Comparison of ENCODE assay signal across 8 mouse cellular contexts in the genomic region with DNA sequence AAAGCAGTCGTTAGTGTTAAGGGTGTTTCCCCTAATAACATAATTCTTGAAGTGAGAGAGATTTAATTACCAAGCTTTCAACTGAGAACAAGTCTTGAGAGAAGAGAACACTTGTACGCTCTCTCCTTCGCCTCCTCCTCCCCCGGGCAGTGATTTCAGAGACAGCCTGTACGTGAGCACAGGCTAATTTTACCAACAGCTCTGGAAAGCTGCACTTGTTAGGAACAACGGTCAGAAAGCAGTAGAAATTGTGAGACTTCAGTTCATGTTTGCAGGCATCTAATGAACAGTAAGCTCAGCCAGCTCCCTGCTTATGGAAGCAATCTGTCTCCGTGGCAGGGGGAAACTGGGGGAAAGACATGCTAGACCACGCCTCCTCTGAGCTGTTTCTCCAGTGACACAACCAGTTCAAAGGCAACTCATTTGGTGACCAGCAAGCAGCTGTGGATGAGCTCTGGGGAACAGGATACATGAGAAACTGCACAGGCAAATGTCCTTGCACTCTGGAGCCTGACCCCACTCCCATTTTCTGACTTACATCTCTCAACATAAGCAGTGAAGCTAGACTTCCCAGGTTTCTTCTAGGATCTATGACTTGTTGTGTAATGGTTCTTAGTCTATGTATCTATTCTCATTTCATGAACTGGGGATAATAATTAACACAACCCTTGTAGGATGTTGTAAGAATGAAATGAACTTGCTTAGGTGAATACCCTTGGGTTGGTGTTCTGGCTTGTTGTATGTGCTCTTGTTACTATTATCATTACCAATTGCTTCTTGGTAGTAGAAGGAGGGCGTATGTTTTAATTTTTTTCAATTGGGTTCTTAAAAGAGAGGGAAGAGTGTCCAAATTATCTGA.
DNase-seq lines count a peak whose midpoint lies in the region; ATAC-seq lines count a peak whose summit lies in the region.

No protein-coding gene starts in this region.

- ATAC-seq in embryonic facial prominence, embryonic 13.5 days (ENCODE audit: insufficient number of reproducible peaks, insufficient read depth, low FRiP score, low TSS enrichment, low read depth) = no peak
- no peak for ATAC-seq in midbrain, embryonic 13.5 days

- DNase-seq in left cerebral cortex, adult 11 months (ENCODE audit: low spot score) = peak; percentile 70
- DNase-seq in left cerebral cortex, postnatal 4 days = no peak
- peak; percentile 33 for DNase-seq in kidney, postnatal 10 days
- peak; percentile 40 to 53 for DNase-seq in lung, postnatal 4 days
- DNase-seq in midbrain, embryonic 10.5 days (ENCODE audit: low spot score) = no peak
- DNase-seq in c-Kit-positive CD71-positive TER-119-positive erythroid progenitor cells, embryonic 14.5 days (ENCODE audit: low spot score) = no peak

- H3K36me3 ChIP-seq in embryonic facial prominence, embryonic 13.5 days = no peaks in the 10 kb centered on the region
- no peaks in the 10 kb centered on the region for H3K36me3 ChIP-seq in midbrain, embryonic 10.5 days
- no peaks in the 10 kb centered on the region for H3K36me3 ChIP-seq in midbrain, embryonic 13.5 days

- intact Hi-C loops in left cerebral cortex, postnatal 4 days (cut with DNase I) = loop anchor here (10.0 kb wide), 1 partner anchor 274 kb away; no protein-coding TSS in a partner anchor

- H3K9me3 ChIP-seq in embryonic facial prominence, embryonic 13.5 days = no peaks in the 10 kb centered on the region
- no peaks in the 10 kb centered on the region for H3K9me3 ChIP-seq in midbrain, embryonic 10.5 days (replicated peaks)
- H3K9me3 ChIP-seq in midbrain, embryonic 13.5 days = no peaks in the 10 kb centered on the region

- H3K4me1 ChIP-seq in embryonic facial prominence, embryonic 13.5 days = peaks cover 20% of the 10 kb centered on the region
- peaks cover 30% of the 10 kb centered on the region for H3K4me1 ChIP-seq in midbrain, embryonic 10.5 days
- peaks cover 18% of the 10 kb centered on the region for H3K4me1 ChIP-seq in midbrain, embryonic 13.5 days (replicated peaks)

- H3K4me2 ChIP-seq in embryonic facial prominence, embryonic 13.5 days = no peak overlapping the region
- H3K4me2 ChIP-seq in midbrain, embryonic 13.5 days (replicated peaks) = no peak overlapping the region

- no peak overlapping the region for H3K9ac ChIP-seq in embryonic facial prominence, embryonic 13.5 days
- H3K9ac ChIP-seq in midbrain, embryonic 13.5 days (replicated peaks) = no peak overlapping the region

- H3K27me3 ChIP-seq in embryonic facial prominence, embryonic 13.5 days = no peaks in the 10 kb centered on the region
- peaks cover 33% of the 10 kb centered on the region for H3K27me3 ChIP-seq in midbrain, embryonic 10.5 days (ENCODE audit: low read depth, poor library complexity, severe bottlenecking)
- peaks cover 7% of the 10 kb centered on the region; the same call in 1 of the 2 replicates for H3K27me3 ChIP-seq in midbrain, embryonic 13.5 days

- peak overlapping the region; percentile 51; the same call in 1 of the 2 replicates for H3K27ac ChIP-seq in embryonic facial prominence, embryonic 13.5 days
- no peak overlapping the region for H3K27ac ChIP-seq in midbrain, embryonic 10.5 days (replicated peaks)
- no peak overlapping the region for H3K27ac ChIP-seq in midbrain, embryonic 13.5 days

- 38% methylated on average over 9 of the region's 9 CpGs for WGBS in embryonic facial prominence, embryonic 13.5 days
- 71% methylated on average over 9 of the region's 9 CpGs for WGBS in midbrain, embryonic 10.5 days
- 62% methylated on average over 9 of the region's 9 CpGs for WGBS in midbrain, embryonic 13.5 days

- no peak overlapping the region for H3K4me3 ChIP-seq in embryonic facial prominence, embryonic 13.5 days
- H3K4me3 ChIP-seq in midbrain, embryonic 10.5 days = no peak overlapping the region
- no peak overlapping the region for H3K4me3 ChIP-seq in midbrain, embryonic 13.5 days (replicated peaks)

Comparison
In these comparisons a context has a peak if more than half of its experiments do, and no peak if none do; other contexts are left out.
1. DNase-seq: peak in left cerebral cortex, adult 11 months (single experiment), kidney, postnatal 10 days (single experiment) and lung, postnatal 4 days (2 of 2); none in left cerebral cortex, postnatal 4 days (single experiment), midbrain, embryonic 10.5 days (single experiment) and c-Kit-positive CD71-positive TER-119-positive erythroid progenitor cells, embryonic 14.5 days (single experiment).